Mouse (Mus musculus): ENCODE data around the gene Fam155a. TPM values are rescaled to one million over a fixed set of nuclear protein-coding genes. Genes with fewer than 3 reads are reported as not detected.

Gene Fam155a
- 0.15 and 0.46 TPM in 2 replicates for polyA plus RNA-seq (2015; fragmentation: Nextera tagmentation; extraction: Ambion mirVana)

DNA sequence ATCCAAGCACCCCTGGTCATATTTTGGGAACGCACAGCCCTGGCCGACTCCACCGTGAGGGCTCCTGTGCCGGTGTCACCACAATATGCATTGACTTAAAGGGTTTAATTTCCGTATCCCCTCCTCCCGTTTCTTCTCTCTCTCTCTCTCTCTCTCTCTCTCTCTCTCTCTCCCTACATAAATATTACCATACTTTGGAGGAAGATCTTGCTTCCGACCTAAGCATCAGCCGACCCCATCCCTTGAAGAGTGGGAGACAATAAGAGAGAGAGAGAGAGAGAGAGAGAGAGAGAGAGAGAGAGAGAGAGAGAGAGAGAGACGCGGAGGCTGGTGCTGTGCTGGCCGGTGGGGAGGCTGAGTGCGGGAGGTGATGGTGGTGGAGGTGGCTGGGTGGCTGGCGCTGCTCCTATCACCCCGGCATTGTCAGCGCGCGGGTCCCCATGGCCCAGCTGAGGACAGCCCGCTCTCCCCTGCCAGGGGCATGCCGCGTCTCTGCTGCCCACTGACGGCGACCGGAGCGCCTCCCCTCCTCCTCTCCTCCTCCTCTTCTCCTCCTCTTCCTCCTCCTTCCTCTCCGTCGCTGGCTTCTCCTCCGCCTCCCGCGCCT is at the start of gene Fam155a:
Gene Fam155a (minus strand): TSS at position 163 of the 607 bp plus-strand sequence.

Small RNA genes within 50 kb of the gene (microRNA-seq; reads per million reads assigned to microRNA genes)
- 0 reads per million in 2 experiments for gene Gm47312

Other genes with a start within 250 kb of the Fam155a start
- gene Gm10217, start 93.1 kb upstream of the Fam155a start, polyA plus RNA-seq (2015; fragmentation: Nextera tagmentation; extraction: Ambion mirVana): not detected in 2 replicates
- 1.7 and 1.8 TPM in 2 replicates for gene Lig4, start 206.5 kb upstream of the Fam155a start, polyA plus RNA-seq (2015; fragmentation: Nextera tagmentation; extraction: Ambion mirVana)
- 9.6 and 10.6 TPM in 2 replicates for gene Abhd13, start 206.5 kb upstream of the Fam155a start, polyA plus RNA-seq (2015; fragmentation: Nextera tagmentation; extraction: Ambion mirVana)
- gene Tnfsf13b, start 235.3 kb upstream of the Fam155a start, polyA plus RNA-seq (2015; fragmentation: Nextera tagmentation; extraction: Ambion mirVana): 0.19 and 0.26 TPM in 2 replicates